Mouse (Mus musculus) monocyte, adult 5-6 weeks (primary cell): ENCODE measurements around the gene Msmb. TPM values are rescaled to one million over a fixed set of nuclear protein-coding genes. Genes with fewer than 3 reads are reported as not detected.
"Not testable (repeated sequence)": the region's sequence is repeated elsewhere in the genome, so short reads cannot be mapped to it uniquely, and the experiment has no call there.

ENCODE experiments used
- ATAC-seq: fragments of 153-309, 156-312 bp; replicated peaks from 2 replicates; pipeline ENCODE4 v1.8.0; 2017; ENCODE audit warnings: mild to moderate bottlenecking; ENCODE audit not compliant: low TSS enrichment, insufficient number of reproducible peaks, severe bottlenecking, poor library complexity, low FRiP score
- total RNA-seq: library from RNA; stranded (forward); fragments of 200-1000, 200-491, 200-594 nt; gene quantifications from 3 replicates; pipeline ENCODE4 v1.2.3, GENCODE M21; 2017

Gene Msmb
- total RNA-seq = not detected in 3 replicates

GRCm38 (mm10) chr14:32141723-32142122 is at the start of gene Msmb:
TSS of gene Msmb (plus strand) at chr14:32142023.
- ATAC-seq = no peak

DNA sequence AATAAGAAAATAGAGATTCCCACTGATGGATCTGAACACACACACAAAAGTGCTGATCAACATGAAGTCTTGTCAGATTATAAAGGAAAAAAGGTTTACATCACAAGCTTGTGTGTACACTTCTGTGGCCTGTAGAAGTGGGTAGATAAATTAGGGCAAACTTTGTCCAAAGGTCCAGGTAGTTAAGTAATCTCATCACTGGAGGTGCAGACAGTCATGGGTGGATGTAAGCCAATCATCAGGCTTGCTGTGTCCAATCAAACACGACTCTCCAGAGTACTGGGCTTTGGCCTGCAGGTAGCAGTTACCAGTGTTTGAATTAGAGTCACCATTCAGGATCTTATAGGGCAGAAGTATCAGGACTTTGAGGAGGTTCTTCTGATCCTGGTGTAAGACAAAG is 48.8 kb upstream of the Msmb start:
- no peak for ATAC-seq

DNA sequence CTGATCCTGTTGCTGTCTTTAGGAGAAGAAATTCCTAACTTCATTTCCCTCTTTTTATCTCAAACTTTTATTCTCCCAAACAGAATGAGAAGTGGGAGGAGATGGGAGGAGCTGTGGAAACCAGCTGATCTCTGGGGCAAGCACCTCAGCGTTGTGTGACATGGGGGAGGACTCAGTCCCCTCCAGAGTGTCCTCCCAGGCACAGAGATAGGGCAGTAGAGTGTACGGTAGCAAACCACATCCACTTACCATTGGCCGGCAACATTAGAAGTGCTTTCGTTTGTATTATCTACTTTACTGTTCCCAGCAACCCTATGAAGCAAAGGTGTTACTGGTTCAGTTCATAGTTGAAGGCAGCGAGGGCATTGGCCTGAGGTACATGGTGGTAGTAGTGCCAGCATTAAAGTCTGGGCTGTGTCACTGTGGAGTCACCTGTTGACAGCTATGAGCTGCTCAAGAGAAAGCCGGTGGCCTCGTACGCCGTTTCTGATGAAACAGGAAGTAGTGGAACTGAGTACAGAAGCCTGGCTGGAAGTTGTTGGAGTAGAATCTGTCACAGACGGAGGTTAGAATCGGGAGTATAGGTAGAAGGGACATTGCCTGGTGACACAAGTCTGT is 48.2 kb upstream of the Msmb start:
- peak; percentile 57 for ATAC-seq

DNA sequence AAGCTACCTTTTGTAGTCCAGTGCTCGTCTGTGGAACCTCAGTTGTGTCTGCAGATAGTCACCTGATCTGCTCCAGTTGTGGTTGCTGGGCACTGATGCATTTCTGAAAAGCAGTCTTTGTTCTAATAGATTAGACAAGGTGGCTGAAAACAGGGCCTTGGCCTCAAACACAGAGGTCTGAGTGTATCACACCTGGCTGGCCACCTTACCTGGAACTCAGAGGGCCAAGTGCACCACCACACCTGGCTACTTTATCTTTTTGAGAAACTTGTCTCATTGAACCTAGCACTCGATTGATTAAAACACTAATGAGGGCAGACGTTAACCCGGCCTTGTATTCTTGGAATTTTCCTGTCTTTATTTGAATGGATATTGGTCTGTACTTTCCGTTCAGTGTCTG is 46.2 kb upstream of the Msmb start:
- no peak for ATAC-seq

- ATAC-seq = no peak
These were observed 45.1 kb upstream of the Msmb start for GRCm38 (mm10) chr14:32096740-32097139.

DNA sequence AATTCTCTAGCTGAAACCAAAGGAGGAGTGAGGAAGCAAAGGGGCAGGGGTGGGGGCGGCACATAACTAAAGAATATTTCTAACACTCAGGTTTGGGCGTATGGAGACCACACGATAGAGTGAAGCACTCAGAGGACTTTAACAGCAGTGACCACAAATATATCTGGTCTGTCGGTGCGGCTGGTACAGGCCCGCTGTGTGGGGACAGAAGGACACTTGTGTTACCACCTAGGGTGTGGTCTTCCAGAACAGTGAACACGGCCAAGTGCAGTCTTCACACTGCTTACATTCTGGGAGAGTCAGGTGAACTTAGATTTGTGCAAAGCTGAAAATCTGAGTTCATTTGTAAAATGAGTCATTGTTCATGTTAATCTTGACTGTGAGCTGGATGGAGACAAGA is 44.1 kb upstream of the Msmb start:
- no peak for ATAC-seq

DNA sequence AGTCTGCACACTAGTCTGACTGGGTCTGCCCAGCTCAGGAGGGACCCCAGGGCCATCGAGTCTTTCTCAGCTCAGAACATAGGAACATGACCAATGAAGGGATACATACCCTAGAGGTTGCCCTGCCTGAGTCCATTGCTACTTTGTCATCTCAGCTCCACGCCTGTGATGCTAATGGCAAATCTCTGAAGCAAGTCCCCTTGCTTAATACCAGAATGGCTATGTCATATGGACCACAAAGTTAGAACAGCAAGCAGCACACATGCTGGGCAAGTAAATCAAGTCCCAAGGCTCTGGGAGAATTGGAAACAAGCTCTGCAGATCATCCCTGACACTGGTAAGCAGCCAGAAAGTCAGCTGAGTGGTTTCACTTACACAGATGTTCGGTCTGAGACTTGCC is 42.9 kb upstream of the Msmb start:
- no peak for ATAC-seq

- ATAC-seq = no peak
These were observed 38.3 kb upstream of the Msmb start for GRCm38 (mm10) chr14:32103556-32103955.

DNA sequence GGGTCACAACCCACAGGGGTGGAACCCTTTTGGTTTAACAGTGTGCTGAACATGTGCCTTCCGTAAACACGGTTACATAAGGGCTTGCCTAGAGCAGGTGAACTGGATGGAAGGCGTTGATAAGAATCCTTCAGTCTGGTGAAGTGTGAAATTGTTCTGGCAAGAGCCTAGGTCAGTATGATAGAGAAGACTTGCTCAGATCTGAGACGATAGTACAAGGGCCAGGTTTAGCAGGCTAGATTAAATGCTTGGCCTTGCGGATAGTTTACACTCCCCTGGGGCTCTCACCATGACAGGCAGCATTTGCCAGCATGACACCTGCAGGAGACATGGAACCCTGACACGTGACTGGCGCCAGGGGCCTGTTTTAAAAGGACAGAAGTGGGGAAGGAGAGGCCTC is 36.2 kb upstream of the Msmb start:
- ATAC-seq = no peak

DNA sequence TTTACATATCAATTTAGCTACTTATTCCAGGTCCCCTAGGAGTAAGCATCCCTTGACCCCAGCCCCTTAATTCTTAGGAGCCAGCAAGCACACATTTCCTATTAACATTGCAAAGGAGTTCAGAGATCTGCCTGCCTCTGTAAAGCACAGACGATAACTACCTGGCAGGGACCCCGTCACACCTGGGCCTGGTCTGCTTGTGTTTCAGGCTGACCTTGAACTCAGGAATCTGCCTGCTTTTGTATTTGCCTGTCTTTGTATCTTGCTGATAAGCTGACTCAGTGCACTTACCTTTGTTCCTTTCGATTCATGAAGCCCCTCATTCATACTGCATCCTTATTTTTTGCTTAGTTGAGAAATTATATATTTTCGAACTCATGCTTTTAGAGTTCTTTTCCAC is 34.9 kb upstream of the Msmb start:
- no peak for ATAC-seq

DNA sequence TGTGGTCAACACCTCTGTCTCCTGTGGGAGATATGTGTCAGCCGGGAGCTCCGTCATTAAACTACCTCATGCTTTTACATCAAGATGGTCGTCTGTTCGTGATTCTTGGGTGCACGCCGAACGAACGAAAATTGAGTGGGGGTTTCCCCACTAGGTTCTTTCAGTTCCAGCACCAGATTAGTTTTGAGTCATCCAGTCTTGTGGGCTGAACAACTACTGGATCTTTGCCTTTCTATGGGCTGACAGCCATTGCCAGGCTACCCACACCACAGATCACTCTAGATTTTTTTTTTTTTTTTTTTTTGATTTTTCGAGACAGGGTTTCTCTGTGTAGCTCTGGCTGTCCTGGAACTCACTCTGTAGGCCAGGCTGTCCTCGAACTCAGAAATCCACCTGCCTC is 29.7 kb upstream of the Msmb start:
- ATAC-seq = not testable (repeated sequence)

DNA sequence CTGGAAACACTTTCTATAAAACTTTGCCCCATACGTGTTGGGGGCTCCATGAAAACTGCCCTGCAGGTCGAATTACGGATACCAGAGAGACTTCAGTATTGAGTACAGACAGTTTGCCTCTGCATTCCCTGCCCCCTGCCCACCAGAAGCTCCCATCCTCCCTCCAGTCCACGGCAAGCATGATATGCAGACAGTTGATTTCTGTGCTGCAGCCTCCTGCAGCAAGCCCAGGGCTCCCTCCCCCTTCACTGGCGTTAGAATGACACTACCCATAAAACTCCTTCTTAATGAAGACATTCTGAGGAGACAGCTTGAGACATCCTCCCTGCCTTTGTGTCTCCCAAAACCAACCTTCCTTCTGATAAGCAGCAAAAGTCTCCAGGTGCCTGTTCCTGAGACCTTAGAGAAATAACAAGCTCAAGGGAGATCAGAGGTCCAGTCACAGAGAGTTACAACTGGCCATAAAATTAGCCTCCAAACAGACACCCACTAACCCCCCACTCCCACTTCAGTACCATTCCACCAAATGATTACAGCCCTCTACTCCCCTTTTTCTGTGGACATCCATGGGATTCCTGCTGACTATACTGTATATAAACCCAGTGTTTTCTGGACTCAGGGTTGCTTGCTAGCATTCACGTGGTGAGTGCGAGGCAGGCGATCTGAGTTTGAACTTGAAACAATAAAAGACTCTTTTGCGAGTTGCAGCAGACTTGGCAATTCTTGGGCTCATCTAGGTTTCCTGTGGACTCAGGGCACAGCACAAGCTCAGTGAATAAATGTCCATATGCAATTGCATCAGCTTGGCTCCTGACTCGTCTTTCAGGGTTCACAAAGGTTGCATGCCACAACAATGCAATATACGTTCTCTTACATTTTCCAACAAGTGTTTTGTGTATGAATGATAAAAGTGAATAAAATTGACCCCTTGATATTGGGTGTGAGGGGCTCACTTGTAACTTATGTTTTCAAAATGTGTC is 20.6 kb upstream of the Msmb start:
- ATAC-seq = no peak

GRCm38 (mm10) chr14:32121920-32122315 is 19.9 kb upstream of the Msmb start:
- 0 out of 2 replicates have a peak, but pooled peaks have one; percentile 50 for ATAC-seq

DNA sequence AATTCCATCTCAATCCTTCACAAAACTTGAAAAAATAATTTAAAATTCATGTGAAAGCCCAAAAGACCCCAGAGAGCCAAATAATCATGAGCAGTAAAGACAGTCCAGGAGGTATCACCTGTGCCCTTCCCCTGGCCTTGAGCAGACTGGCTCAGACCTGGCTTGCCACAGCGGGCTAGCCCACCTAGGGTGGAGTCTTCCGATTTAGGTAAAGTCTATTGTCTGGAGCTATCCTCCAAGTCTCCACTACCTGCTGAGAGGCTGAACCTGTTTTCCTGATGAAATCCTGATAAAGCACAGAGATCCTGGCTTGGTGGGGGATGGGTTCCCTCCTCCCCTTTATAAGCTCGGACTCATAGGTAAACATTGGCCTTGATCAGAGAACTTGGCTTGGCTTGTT is 17.6 kb upstream of the Msmb start:
- no peak for ATAC-seq

DNA sequence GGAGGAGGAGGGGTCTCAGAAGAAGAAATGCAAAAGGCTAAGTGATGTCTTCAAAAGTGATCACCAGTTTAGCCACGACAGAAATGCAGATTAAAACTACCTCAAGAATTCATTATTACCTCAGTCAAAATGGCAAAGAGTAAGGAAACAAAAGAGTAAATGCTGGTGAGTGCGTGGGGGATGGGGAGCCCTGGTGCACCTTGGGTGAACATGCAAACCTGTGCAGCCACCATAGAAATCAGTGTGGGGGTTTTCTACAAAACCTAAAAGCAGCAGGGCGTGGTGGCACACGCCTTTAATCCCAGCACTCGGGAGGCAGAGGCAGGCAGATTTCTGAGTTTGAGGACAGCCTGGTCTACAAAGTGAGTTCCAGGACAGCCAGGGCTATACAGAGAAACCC is 16.6 kb upstream of the Msmb start:
- not testable (repeated sequence) for ATAC-seq

GRCm38 (mm10) chr14:32128409-32128808 is 13.4 kb upstream of the Msmb start:
- ATAC-seq = no peak

- no peak for ATAC-seq
These were observed 10.0 kb upstream of the Msmb start for GRCm38 (mm10) chr14:32131836-32132235.

DNA sequence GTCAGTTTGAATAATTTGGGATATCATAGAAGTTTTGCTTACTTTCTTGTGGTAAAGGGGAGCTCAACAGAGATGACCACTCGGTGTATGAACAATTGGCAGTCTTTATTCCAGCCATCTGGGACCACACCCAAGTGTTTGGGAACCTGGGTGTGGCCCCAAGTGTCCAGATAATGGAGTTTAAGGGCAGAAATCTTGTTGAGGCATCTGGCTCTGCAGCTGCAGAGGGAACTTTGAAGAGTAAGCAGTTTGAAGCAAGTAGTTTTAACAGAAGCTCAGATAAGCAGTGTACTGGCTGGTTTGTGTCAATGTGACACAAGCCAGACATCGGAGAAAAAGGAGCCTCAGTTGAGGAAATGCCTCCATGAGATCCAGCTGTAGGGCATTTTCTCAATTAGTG is 7.5 kb upstream of the Msmb start:
- no peak for ATAC-seq

DNA sequence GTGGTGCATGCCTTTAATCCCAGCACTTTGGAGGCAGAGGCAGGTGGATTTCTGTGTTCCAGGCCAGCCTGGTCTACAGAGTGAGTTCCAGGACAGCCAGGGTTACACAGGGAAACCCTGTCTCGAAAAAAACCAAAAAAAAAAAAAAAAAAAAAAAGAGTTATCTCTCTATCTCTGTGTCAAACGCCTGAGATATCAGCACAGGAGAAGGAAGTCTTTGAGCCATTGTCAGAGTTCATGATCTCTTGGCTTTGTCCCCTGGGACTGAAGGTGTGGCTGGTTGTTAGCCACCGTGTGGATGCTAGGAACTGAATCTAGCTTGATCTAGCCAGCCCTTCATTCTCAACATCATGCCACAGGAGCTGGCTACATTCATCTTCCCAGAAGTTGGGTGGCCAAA is 5.4 kb upstream of the Msmb start:
- not testable (repeated sequence) for ATAC-seq

DNA sequence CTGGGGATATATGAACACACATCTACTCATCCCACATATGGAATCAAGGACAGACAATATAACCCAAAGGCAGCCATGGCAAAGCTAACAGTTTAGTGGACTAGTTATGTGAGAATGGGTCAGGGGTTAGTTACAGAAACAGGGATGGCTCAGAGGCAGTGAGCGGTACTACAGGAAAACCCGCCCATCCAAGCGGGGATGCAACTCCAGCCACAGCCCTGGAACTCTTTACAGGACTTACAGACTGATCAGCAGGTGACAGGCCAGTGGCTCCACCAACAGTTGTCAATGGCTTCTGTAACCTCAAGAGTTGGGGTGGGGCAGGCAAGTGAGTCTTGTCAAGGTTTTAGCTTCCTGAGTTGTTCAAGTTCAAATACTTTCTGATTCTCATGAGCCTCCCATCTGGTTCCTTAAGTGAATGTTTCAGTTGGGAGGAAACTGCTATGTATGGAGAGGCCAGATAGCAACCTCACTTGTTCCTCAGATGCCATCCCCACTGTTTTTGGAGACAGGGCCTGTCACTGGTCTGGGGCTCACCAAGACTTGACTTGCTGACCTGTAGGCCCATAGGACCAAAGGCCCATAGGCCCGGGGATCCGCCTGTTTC is 1.4 kb upstream of the Msmb start:
- no peak for ATAC-seq
